Comparison of ENCODE assay signal across 21 mouse cellular contexts in the genomic region with DNA sequence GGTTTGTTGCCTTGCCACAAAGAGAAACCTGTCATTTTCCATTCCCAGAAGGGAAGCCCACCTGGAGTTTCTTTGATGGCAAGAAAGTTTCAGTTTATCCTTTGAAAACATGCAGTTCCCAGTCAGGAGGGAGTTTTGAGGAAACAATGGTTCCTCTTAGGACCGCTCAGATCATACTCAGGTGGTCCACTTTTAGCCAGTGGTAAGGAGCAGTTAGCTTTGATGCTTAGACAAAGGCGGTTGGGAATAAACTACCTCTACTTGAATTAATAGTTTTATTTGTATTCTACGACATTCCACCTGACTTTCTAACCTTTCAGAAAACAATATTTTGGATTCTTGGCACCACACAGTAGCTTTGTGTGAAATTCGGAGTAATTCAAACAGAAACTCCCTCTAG.
A peak's percentile ranks its signal among the peaks of the same experiment; 100 is the strongest.
DNase-seq lines count a peak whose midpoint lies in the region; ATAC-seq and TF ChIP-seq lines count a peak whose summit lies in the region.
"Had no signal": no experiment of that assay in that cellular context is flagged by ENCODE, and none has a peak within 500 bp of the region (broad histone marks: within the 10 kb centered on the region; RNA-seq: fewer than 3 reads in every experiment).

No protein-coding gene starts in this region.

- no peaks in the 10 kb centered on the region for H3K9me3 ChIP-seq in midbrain, embryonic 11.5 days (ENCODE audit: control insufficient read depth, low read length)
- no peaks in the 10 kb centered on the region for H3K9me3 ChIP-seq in midbrain, embryonic 10.5 days (replicated peaks)
- no peaks in the 10 kb centered on the region for H3K9me3 ChIP-seq in midbrain, embryonic 15.5 days
- no peaks in the 10 kb centered on the region for H3K9me3 ChIP-seq in midbrain, postnatal 0 days (ENCODE audit: low read length)
- H3K9me3 ChIP-seq in midbrain, embryonic 16.5 days (replicated peaks; ENCODE audit: control insufficient read depth, low read length, poor library complexity, severe bottlenecking), result no peaks in the 10 kb centered on the region
- no peaks in the 10 kb centered on the region for H3K9me3 ChIP-seq in midbrain, embryonic 13.5 days
- H3K9me3 ChIP-seq: G1E had no signal

- no peak overlapping the region for H3K9ac ChIP-seq in midbrain, embryonic 11.5 days (ENCODE audit: low read length)
- H3K9ac ChIP-seq in midbrain, embryonic 15.5 days, result no peak overlapping the region
- H3K9ac ChIP-seq in midbrain, postnatal 0 days (replicated peaks; ENCODE audit: low read length, poor library complexity, severe bottlenecking), result no peak overlapping the region
- no peak overlapping the region for H3K9ac ChIP-seq in midbrain, embryonic 16.5 days (ENCODE audit: low read depth, low read length)
- no peak overlapping the region for H3K9ac ChIP-seq in midbrain, embryonic 13.5 days (replicated peaks)

- H3K4me3 ChIP-seq in midbrain, embryonic 11.5 days (ENCODE audit: low read depth, low read length), result no peak overlapping the region
- H3K4me3 ChIP-seq in midbrain, embryonic 10.5 days, result no peak overlapping the region
- H3K4me3 ChIP-seq in midbrain, embryonic 15.5 days, result no peak overlapping the region
- no peak overlapping the region for H3K4me3 ChIP-seq in midbrain, postnatal 0 days (ENCODE audit: low read depth, low read length)
- no peak overlapping the region for H3K4me3 ChIP-seq in midbrain, embryonic 16.5 days (ENCODE audit: low read depth, low read length)
- H3K4me3 ChIP-seq in midbrain, embryonic 13.5 days (replicated peaks), result no peak overlapping the region

- no peak for ATAC-seq in midbrain, embryonic 11.5 days (ENCODE audit: low FRiP score)
- peak; percentile 27; the same call in 1 of the 2 replicates for ATAC-seq in midbrain, embryonic 15.5 days (replicated peaks)
- ATAC-seq in midbrain, postnatal 0 days (ENCODE audit: low FRiP score), result no peak
- ATAC-seq in midbrain, embryonic 16.5 days, result peak; percentile 62
- no peak for ATAC-seq in midbrain, embryonic 13.5 days
- ATAC-seq: activated CD4-positive, CD25-positive, alpha-beta regulatory T cell, adult 4 months; CD4-positive, CD25-positive, alpha-beta regulatory T cell, adult 4 months; Patski had no signal

- H3K27ac ChIP-seq in midbrain, embryonic 11.5 days (ENCODE audit: low read depth, low read length), result no peak overlapping the region
- H3K27ac ChIP-seq in midbrain, embryonic 10.5 days (replicated peaks), result no peak overlapping the region
- no peak overlapping the region for H3K27ac ChIP-seq in midbrain, embryonic 15.5 days
- H3K27ac ChIP-seq in midbrain, postnatal 0 days (ENCODE audit: low read depth, low read length), result no peak overlapping the region
- no peak overlapping the region for H3K27ac ChIP-seq in midbrain, embryonic 16.5 days (ENCODE audit: low read length)
- no peak overlapping the region for H3K27ac ChIP-seq in midbrain, embryonic 13.5 days

- no peak for TF ChIP-seq CTCF in midbrain, postnatal 0 days (IDR thresholded peaks at IDR 0.05)

- H3K4me1 ChIP-seq in midbrain, embryonic 11.5 days (ENCODE audit: control insufficient read depth, insufficient read depth, low read length), result no peaks in the 10 kb centered on the region
- no peaks in the 10 kb centered on the region for H3K4me1 ChIP-seq in midbrain, embryonic 10.5 days
- 0 out of 2 replicates have a peak, but pooled peaks cover 3% of the 10 kb centered on the region for H3K4me1 ChIP-seq in midbrain, embryonic 15.5 days
- no peaks in the 10 kb centered on the region for H3K4me1 ChIP-seq in midbrain, postnatal 0 days (ENCODE audit: insufficient read depth, low read length)
- no peaks in the 10 kb centered on the region for H3K4me1 ChIP-seq in midbrain, embryonic 16.5 days (ENCODE audit: control insufficient read depth, insufficient read depth, low read length)
- no peaks in the 10 kb centered on the region for H3K4me1 ChIP-seq in midbrain, embryonic 13.5 days (replicated peaks)

- DNase-seq in midbrain, embryonic 11.5 days (ENCODE audit: low spot score, missing footprints), result peak; percentile 59
- no peak for DNase-seq in midbrain, embryonic 10.5 days (ENCODE audit: low spot score)
- DNase-seq in midbrain, postnatal 0 days (ENCODE audit: low spot score), result no peak
- DNase-seq: adrenal gland, adult 2 months; adrenal gland, adult 8-10 months; adrenal gland, postnatal 10 days; adrenal gland, postnatal 14 days; adrenal gland, postnatal 25 days; adrenal gland, postnatal 36 days; B cell, adult 2 months; cerebellum, adult 11 months; cerebellum, adult 11-12 months; cerebellum, adult 18-20 months had no signal

- no peaks in the 10 kb centered on the region for H3K27me3 ChIP-seq in midbrain, embryonic 11.5 days (ENCODE audit: control insufficient read depth, insufficient read depth, low read length)
- no peaks in the 10 kb centered on the region for H3K27me3 ChIP-seq in midbrain, embryonic 10.5 days (ENCODE audit: low read depth, poor library complexity, severe bottlenecking)
- no peaks in the 10 kb centered on the region for H3K27me3 ChIP-seq in midbrain, embryonic 15.5 days (replicated peaks)
- H3K27me3 ChIP-seq in midbrain, postnatal 0 days (ENCODE audit: insufficient read depth, low read length), result no peaks in the 10 kb centered on the region
- no peaks in the 10 kb centered on the region for H3K27me3 ChIP-seq in midbrain, embryonic 16.5 days (ENCODE audit: control insufficient read depth, insufficient read depth, low read depth, low read length)
- H3K27me3 ChIP-seq in midbrain, embryonic 13.5 days, result no peaks in the 10 kb centered on the region
- H3K27me3 ChIP-seq: CH12.LX, Patski had no signal

- H3K4me2 ChIP-seq in midbrain, embryonic 11.5 days, result no peak overlapping the region
- H3K4me2 ChIP-seq in midbrain, embryonic 15.5 days, result no peak overlapping the region
- H3K4me2 ChIP-seq in midbrain, postnatal 0 days (ENCODE audit: low read depth, low read length, poor library complexity, severe bottlenecking), result no peak overlapping the region
- no peak overlapping the region for H3K4me2 ChIP-seq in midbrain, embryonic 16.5 days (ENCODE audit: low read length)
- H3K4me2 ChIP-seq in midbrain, embryonic 13.5 days (replicated peaks), result no peak overlapping the region

- 77% methylated on average over 4 of the region's 4 CpGs for WGBS in midbrain, embryonic 11.5 days
- 77% methylated on average over 4 of the region's 4 CpGs for WGBS in midbrain, embryonic 10.5 days
- 60% methylated on average over 4 of the region's 4 CpGs for WGBS in midbrain, embryonic 15.5 days
- WGBS in midbrain, postnatal 0 days, result 56% methylated on average over 4 of the region's 4 CpGs
- WGBS in midbrain, embryonic 16.5 days, result 64% methylated on average over 4 of the region's 4 CpGs
- WGBS in midbrain, embryonic 13.5 days, result 68% methylated on average over 4 of the region's 4 CpGs

- H3K36me3 ChIP-seq in midbrain, embryonic 11.5 days (ENCODE audit: control insufficient read depth, insufficient read depth, low read length), result no peaks in the 10 kb centered on the region
- H3K36me3 ChIP-seq in midbrain, embryonic 10.5 days, result no peaks in the 10 kb centered on the region
- H3K36me3 ChIP-seq in midbrain, embryonic 15.5 days (replicated peaks), result no peaks in the 10 kb centered on the region
- no peaks in the 10 kb centered on the region for H3K36me3 ChIP-seq in midbrain, postnatal 0 days (ENCODE audit: insufficient read depth, low read length)
- no peaks in the 10 kb centered on the region for H3K36me3 ChIP-seq in midbrain, embryonic 16.5 days (ENCODE audit: control insufficient read depth, insufficient read depth, low read length)
- H3K36me3 ChIP-seq in midbrain, embryonic 13.5 days, result no peaks in the 10 kb centered on the region
- H3K36me3 ChIP-seq: G1E had no signal

Comparison
In these comparisons a context has a peak if more than half of its experiments do, and no peak if none do; other contexts are left out.
1. ATAC-seq: peak in midbrain, embryonic 15.5 days (single experiment) and midbrain, embryonic 16.5 days (single experiment); none in midbrain, embryonic 11.5 days (single experiment), midbrain, postnatal 0 days (single experiment) and midbrain, embryonic 13.5 days (single experiment).